Mouse (Mus musculus): ENCODE measurements at regions not wholly inside any gene's neighbourhood (a gene's known extent, or its start where the extent isn't known, plus 50 kb on each side); places are given as distances from the start of the nearest gene placed in this dataset.

DNA sequence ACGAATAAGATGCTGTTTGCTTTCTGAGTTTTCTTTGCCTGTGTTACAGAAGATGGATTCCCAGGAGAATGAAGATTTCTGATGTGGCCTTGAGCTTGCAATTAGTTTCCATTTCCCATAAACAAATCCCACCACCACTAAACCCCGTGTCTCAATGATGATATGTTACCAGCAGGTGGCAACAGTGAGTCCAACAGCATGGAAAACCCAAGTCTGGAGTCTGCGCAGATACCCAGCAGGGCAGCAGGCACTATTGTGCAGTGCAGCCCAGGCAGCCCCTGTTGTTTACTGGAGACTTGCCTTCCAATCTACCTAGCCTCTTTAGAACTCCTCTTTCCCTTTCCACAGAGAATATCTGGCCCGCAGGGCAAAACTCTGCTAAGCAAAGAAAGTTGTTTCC, 62.7 kb downstream of the Bmp2 start:
- H3K9ac ChIP-seq (replicated peaks; ENCODE audit: low read length) = no peak overlapping the region

DNA sequence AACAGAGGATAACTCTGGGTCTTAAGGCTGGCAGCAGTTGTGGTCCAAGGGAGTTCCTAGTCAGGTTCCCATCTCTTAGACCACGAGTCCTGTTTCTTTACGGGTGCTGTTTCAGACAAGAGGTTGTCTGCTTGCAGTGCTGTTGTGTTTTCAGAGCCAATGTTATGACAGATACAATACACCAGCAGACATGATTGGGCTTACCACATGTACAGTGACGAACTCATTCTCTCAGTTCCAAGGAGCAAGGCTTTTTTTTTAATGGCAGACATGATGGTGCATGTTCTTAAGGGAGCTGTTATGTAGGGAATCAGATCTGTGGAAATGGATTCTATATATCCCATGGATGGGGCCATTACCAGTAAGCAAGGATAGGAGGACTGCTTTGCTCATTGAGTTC, 63.3 kb downstream of the Bmp2 start:
- no peak overlapping the region for H3K4me2 ChIP-seq (ENCODE audit: low read depth, low read length)
- 87% methylated on average over 3 of the region's 3 CpGs for WGBS
- no peak overlapping the region for H3K9ac ChIP-seq (replicated peaks; ENCODE audit: low read length)
- no peaks in the 10 kb centered on the region for H3K27me3 ChIP-seq (ENCODE audit: insufficient read depth, low read length)
- no peak overlapping the region for H3K4me3 ChIP-seq (ENCODE audit: low read length)
- H3K9me3 ChIP-seq (ENCODE audit: low read length) = no peaks in the 10 kb centered on the region
- no peak overlapping the region for H3K27ac ChIP-seq
- ATAC-seq (no peak), DNase-seq (ENCODE audit: low spot score) (no peak)
- no peaks in the 10 kb centered on the region for H3K4me1 ChIP-seq (ENCODE audit: insufficient read depth, low read length)
- no peaks in the 10 kb centered on the region for H3K36me3 ChIP-seq (ENCODE audit: insufficient read depth, low read length)
- TF ChIP-seq CTCF (IDR thresholded peaks at IDR 0.05; ENCODE audit: low read depth) = no peak

More for the DNA sequence above, 62.7 kb downstream of the Bmp2 start:
- ATAC-seq (no peak), DNase-seq (ENCODE audit: low spot score) (peak; percentile 53)
- H3K4me2 ChIP-seq (ENCODE audit: low read depth, low read length) = no peak overlapping the region
- TF ChIP-seq CTCF (IDR thresholded peaks at IDR 0.05; ENCODE audit: low read depth) = peak; percentile 72
- no peak overlapping the region for H3K27ac ChIP-seq
- no peaks in the 10 kb centered on the region for H3K27me3 ChIP-seq (ENCODE audit: insufficient read depth, low read length)
- H3K4me1 ChIP-seq (ENCODE audit: insufficient read depth, low read length) = no peaks in the 10 kb centered on the region
- no peaks in the 10 kb centered on the region for H3K36me3 ChIP-seq (ENCODE audit: insufficient read depth, low read length)
- 37% methylated on average over 4 of the region's 4 CpGs for WGBS
- no peak overlapping the region for H3K4me3 ChIP-seq (ENCODE audit: low read length)
- no peaks in the 10 kb centered on the region for H3K9me3 ChIP-seq (ENCODE audit: low read length)

DNA sequence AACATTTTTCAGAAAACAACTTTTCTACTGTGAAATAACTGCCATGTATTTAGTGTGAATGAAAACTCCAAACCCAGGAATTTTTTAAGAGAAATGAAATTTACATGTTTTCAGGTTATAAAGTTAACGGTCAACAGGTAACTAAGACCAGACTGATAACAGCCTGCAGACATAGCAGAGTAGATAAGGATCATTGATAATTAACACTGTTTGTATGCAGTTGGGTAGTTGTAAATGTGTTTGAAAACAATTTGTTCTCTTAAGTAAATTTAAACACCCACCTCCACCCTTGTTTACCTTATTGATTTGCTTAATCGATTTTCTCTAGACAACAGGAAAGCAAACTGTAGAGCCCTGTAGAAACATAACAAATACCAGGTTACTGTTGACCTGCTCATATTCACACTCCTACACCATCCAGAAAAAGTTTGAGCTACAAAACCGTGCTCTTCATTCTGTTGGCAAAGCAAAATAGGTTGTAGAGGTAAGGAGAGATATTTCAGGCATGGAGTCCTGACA, 65.4 kb downstream of the Bmp2 start:
- no peak overlapping the region for H3K4me2 ChIP-seq (ENCODE audit: low read depth, low read length)
- no peak for TF ChIP-seq CTCF (IDR thresholded peaks at IDR 0.05; ENCODE audit: low read depth)
- H3K36me3 ChIP-seq (ENCODE audit: insufficient read depth, low read length) = no peaks in the 10 kb centered on the region
- no peaks in the 10 kb centered on the region for H3K9me3 ChIP-seq (ENCODE audit: low read length)
- ATAC-seq (no peak), DNase-seq (ENCODE audit: low spot score) (no peak)
- 90% methylated on average over 3 of the region's 3 CpGs for WGBS
- no peak overlapping the region for H3K27ac ChIP-seq
- no peaks in the 10 kb centered on the region for H3K27me3 ChIP-seq (ENCODE audit: insufficient read depth, low read length)
- no peak overlapping the region for H3K4me3 ChIP-seq (ENCODE audit: low read length)
- no peak overlapping the region for H3K9ac ChIP-seq (replicated peaks; ENCODE audit: low read length)
- no peaks in the 10 kb centered on the region for H3K4me1 ChIP-seq (ENCODE audit: insufficient read depth, low read length)

DNA sequence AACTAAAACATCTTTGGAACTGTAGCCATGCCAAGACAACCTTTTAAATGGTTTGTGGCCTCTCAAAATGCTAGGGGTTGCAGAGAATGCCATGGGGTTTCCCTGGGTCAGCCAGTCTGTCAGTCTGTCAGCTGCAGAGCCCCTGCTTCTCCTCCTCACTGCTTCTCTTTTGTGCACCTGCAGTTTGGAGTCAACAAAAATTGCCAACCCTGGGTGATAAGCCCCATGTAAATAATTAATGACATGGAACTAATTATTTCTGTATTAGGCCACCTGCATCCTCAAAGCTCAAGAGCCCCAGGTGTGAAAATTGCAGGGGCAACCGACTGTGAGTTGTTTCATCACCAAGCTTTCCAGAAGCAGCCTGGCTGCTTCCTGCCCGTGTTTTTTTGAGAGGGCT, 70.6 kb downstream of the Bmp2 start:
- no peaks in the 10 kb centered on the region for H3K9me3 ChIP-seq (ENCODE audit: low read length)
- H3K4me1 ChIP-seq (ENCODE audit: insufficient read depth, low read length) = no peaks in the 10 kb centered on the region
- no peak overlapping the region for H3K4me3 ChIP-seq (ENCODE audit: low read length)
- 19% methylated on average over 2 of the region's 2 CpGs for WGBS
- no peak overlapping the region for H3K4me2 ChIP-seq (ENCODE audit: low read depth, low read length)
- no peak for DNase-seq (ENCODE audit: low spot score)
- H3K9ac ChIP-seq (replicated peaks; ENCODE audit: low read length) = no peak overlapping the region
- H3K36me3 ChIP-seq (ENCODE audit: insufficient read depth, low read length) = no peaks in the 10 kb centered on the region
- H3K27me3 ChIP-seq (ENCODE audit: insufficient read depth, low read length) = no peaks in the 10 kb centered on the region
- H3K27ac ChIP-seq = no peak overlapping the region
- TF ChIP-seq CTCF (IDR thresholded peaks at IDR 0.05; ENCODE audit: low read depth) = no peak
- no peak for ATAC-seq

GRCm38 (mm10) chr2:133625542-133625941, 73.6 kb downstream of the Bmp2 start:
- no peaks in the 10 kb centered on the region for H3K9me3 ChIP-seq (ENCODE audit: low read length)
- H3K4me1 ChIP-seq (ENCODE audit: insufficient read depth, low read length) = no peaks in the 10 kb centered on the region
- no peaks in the 10 kb centered on the region for H3K27me3 ChIP-seq (ENCODE audit: insufficient read depth, low read length)
- no peaks in the 10 kb centered on the region for H3K36me3 ChIP-seq (ENCODE audit: insufficient read depth, low read length)
- H3K27ac ChIP-seq = no peak overlapping the region
- DNase-seq (ENCODE audit: low spot score) = no peak
- no peak for ATAC-seq
- 56% methylated on average over 2 of the region's 2 CpGs for WGBS
- H3K4me2 ChIP-seq (ENCODE audit: low read depth, low read length) = no peak overlapping the region
- H3K4me3 ChIP-seq (ENCODE audit: low read length) = no peak overlapping the region
- H3K9ac ChIP-seq (replicated peaks; ENCODE audit: low read length) = no peak overlapping the region
- no peak for TF ChIP-seq CTCF (IDR thresholded peaks at IDR 0.05; ENCODE audit: low read depth)

GRCm38 (mm10) chr2:133628874-133629273, 76.9 kb downstream of the Bmp2 start:
- WGBS = 76% methylated on average over 6 of the region's 6 CpGs

DNA sequence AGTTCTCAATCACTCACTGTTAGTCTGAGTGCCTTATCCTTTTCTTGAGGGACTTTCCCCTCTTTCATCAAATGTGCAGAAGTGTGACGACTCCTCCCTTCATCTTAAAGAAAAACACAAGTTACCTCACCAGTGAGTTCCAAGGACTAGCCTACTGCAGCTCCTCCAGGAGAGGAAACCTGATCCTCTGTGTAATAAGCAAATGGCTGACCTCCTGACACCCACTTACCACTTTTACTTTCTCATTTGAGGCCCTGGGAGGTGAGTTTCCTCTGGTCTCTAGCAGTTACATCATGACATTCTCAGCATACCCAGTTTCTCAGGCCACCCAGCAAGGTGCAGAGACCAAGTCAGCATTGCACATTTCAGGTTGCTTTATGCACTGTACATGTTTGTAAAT, 83.5 kb downstream of the Bmp2 start:
- H3K27me3 ChIP-seq (ENCODE audit: insufficient read depth, low read length) = no peaks in the 10 kb centered on the region
- H3K4me1 ChIP-seq (ENCODE audit: insufficient read depth, low read length) = no peaks in the 10 kb centered on the region
- no peaks in the 10 kb centered on the region for H3K36me3 ChIP-seq (ENCODE audit: insufficient read depth, low read length)
- no peak for ATAC-seq
- H3K4me3 ChIP-seq (ENCODE audit: low read length) = no peak overlapping the region
- H3K4me2 ChIP-seq (ENCODE audit: low read depth, low read length) = no peak overlapping the region
- no peak for TF ChIP-seq CTCF (IDR thresholded peaks at IDR 0.05; ENCODE audit: low read depth)
- no peaks in the 10 kb centered on the region for H3K9me3 ChIP-seq (ENCODE audit: low read length)
- H3K9ac ChIP-seq (replicated peaks; ENCODE audit: low read length) = no peak overlapping the region
- no peak for DNase-seq (ENCODE audit: low spot score)
- 29% methylated on average over 1 of the region's 1 CpGs for WGBS
- H3K27ac ChIP-seq = no peak overlapping the region

More at GRCm38 (mm10) chr2:133628874-133629273, 76.9 kb downstream of the Bmp2 start:
- H3K4me3 ChIP-seq (ENCODE audit: low read length) = no peak overlapping the region
- H3K27me3 ChIP-seq (ENCODE audit: insufficient read depth, low read length) = no peaks in the 10 kb centered on the region
- no peaks in the 10 kb centered on the region for H3K9me3 ChIP-seq (ENCODE audit: low read length)
- H3K4me2 ChIP-seq (ENCODE audit: low read depth, low read length) = no peak overlapping the region
- ATAC-seq (no peak), DNase-seq (ENCODE audit: low spot score) (no peak)
- no peak overlapping the region for H3K9ac ChIP-seq (replicated peaks; ENCODE audit: low read length)
- no peaks in the 10 kb centered on the region for H3K4me1 ChIP-seq (ENCODE audit: insufficient read depth, low read length)
- H3K36me3 ChIP-seq (ENCODE audit: insufficient read depth, low read length) = no peaks in the 10 kb centered on the region
- TF ChIP-seq CTCF (IDR thresholded peaks at IDR 0.05; ENCODE audit: low read depth) = no peak
- no peak overlapping the region for H3K27ac ChIP-seq

All from hindbrain, postnatal 0 days (tissue).